Mouse (Mus musculus) liver, embryonic 13.5 days (tissue): ENCODE measurements around the gene Als2cr12. TPM values are rescaled to one million over a fixed set of nuclear protein-coding genes. Genes with fewer than 3 reads are reported as not detected.
"Not testable (repeated sequence)": the region's sequence is repeated elsewhere in the genome, so short reads cannot be mapped to it uniquely, and the experiment has no call there.

Experiments used
- ATAC-seq: fragments of 200-750 bp; cut with Nextera tagmentation; 2 replicates; pipeline ENCODE4 v1.8.0; 2017; ENCODE audit warnings: low read depth, mild to moderate bottlenecking, moderate number of reproducible peaks, moderate library complexity
- DNase-seq: peaks from one replicate; pipeline ENCODE4 v3.0.0; 2022
- H3K27ac ChIP-seq: fragments of 300-500 bp; sonication (generic); 2 replicates; pipeline ENCODE4 v1.5.1; 2015; ENCODE audit warnings: moderate library complexity, mild to moderate bottlenecking, inconsistent platforms
- H3K27me3 ChIP-seq: fragments of 300-500 bp; sonication (generic); 2 replicates; pipeline ENCODE4 v1.6.1; 2015; ENCODE audit warnings: mild to moderate bottlenecking, inconsistent platforms
- H3K36me3 ChIP-seq: fragments of 300-500 bp; sonication (generic); 2 replicates; pipeline ENCODE4 v1.6.1; 2015; ENCODE audit warnings: mild to moderate bottlenecking, inconsistent platforms
- H3K4me1 ChIP-seq: fragments of 300-500 bp; sonication (generic); replicated peaks from 2 replicates; pipeline ENCODE4 v1.6.1; 2015; ENCODE audit warnings: inconsistent platforms
- H3K4me2 ChIP-seq: fragments of 300-500 bp; sonication (generic); 2 replicates; pipeline ENCODE4 v1.6.1; 2015; ENCODE audit warnings: inconsistent platforms, mild to moderate bottlenecking, moderate library complexity
- H3K4me3 ChIP-seq: fragments of 300-500 bp; sonication (generic); replicated peaks from 2 replicates; pipeline ENCODE4 v1.5.1; 2015; ENCODE audit warnings: mild to moderate bottlenecking, inconsistent platforms
- H3K9ac ChIP-seq: fragments of 300-500 bp; sonication (generic); 2 replicates; pipeline ENCODE4 v1.6.1; 2015; ENCODE audit warnings: mild to moderate bottlenecking, inconsistent platforms
- H3K9me3 ChIP-seq: fragments of 300-500 bp; sonication (generic); replicated peaks from 2 replicates; pipeline ENCODE4 v1.6.1; 2016; ENCODE audit warnings: inconsistent platforms
- WGBS: fragments of 180-500 bp; shearing (Covaris S2); methylation state at CpG from one replicate; pipeline ENCODE4 v1.1.7; 2015; ENCODE audit not compliant: insufficient replicate concordance; 5-methylcytosine and 5-hydroxymethylcytosine counted together
- polyA plus RNA-seq: library from polyadenylated mRNA; unstranded; fragments of >200 nt; fragmentation: Nextera tagmentation; extraction: Ambion mirVana; gene quantifications from 2 replicates; pipeline ENCODE4 v1.2.1, GENCODE M21; 2015

Gene Als2cr12
- polyA plus RNA-seq, 1 experiment from 2014 or later = not detected

DNA sequence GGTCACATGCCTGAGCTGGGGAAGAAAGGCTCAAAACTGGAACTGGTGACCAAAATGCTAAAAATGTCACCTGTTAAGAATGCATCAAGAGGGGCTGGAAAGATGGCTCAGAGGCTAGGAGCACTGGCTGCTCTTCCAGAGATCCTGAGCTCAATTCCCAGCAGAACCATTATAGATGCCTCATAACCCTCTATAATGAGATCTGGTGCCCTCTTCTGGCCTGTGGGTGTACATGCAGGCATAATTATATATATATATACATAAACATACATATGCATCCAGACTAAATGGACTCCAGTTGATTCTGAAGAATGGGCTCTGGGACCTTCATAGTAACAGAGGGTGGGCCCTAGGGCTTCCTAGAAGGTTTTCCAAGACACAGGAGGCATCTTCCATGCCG, 18.2 kb downstream of the Als2cr12 start:
- Histone ChIP-seq H3K27me3 (no peaks in the 10 kb centered on the region), H3K9ac (no peak overlapping the region), H3K27ac (no peak overlapping the region), H3K4me3 (no peak overlapping the region), H3K4me1 (no peaks in the 10 kb centered on the region), H3K36me3 (no peaks in the 10 kb centered on the region), H3K9me3 (no peaks in the 10 kb centered on the region), H3K4me2 (no peak overlapping the region)
- peak; percentile 11 for DNase-seq
- ATAC-seq = no peak
- WGBS = 76% methylated on average over 1 of the region's 1 CpGs

DNA sequence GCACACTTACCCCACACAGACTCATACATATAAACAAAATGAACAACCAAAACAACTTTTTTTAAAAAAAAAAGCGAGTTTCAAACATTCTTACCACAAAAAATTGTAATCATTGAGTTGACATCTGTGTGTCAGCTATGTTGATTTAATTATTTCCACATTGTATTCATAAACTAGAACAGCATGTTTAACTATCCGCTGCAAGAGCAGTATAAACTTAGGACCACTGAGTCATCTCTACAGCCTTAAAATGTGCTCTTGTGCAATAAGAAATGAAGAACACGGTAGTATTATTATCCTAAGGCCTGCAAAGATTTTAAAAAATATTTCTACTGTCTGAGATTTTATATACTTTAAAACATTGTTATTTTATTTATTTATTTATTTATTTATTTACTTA, 20.8 kb downstream of the Als2cr12 start:
- 68% methylated on average over 3 of the region's 3 CpGs for WGBS
- Histone ChIP-seq H3K9ac (no peak overlapping the region), H3K4me2 (no peak overlapping the region), H3K4me3 (no peak overlapping the region), H3K27me3 (no peaks in the 10 kb centered on the region), H3K9me3 (no peaks in the 10 kb centered on the region), H3K27ac (no peak overlapping the region), H3K36me3 (no peaks in the 10 kb centered on the region), H3K4me1 (no peaks in the 10 kb centered on the region)
- DNase-seq (no peak), ATAC-seq (no peak)

DNA sequence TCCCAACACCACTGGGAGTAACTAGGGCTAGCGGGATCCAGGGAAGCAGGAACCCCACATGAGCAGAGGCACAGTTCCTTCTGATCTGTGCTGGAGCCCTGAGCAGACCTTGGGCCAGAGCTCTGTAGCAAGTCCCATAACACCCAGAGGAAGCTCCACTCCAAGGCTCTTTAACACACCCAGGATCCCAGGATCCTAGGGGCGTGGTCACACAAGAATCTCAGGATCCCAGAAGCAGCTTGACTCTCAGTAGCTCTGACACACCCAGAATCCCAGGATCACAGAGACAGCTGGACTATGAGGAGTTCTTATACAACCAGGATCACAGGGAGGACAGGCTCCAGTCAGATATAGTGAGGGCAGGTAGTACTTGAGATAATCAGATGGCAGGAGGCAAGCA, 23.7 kb downstream of the Als2cr12 start:
- Histone ChIP-seq H3K9me3 (no peaks in the 10 kb centered on the region), H3K9ac (no peak overlapping the region), H3K4me1 (no peaks in the 10 kb centered on the region), H3K36me3 (no peaks in the 10 kb centered on the region), H3K27me3 (no peaks in the 10 kb centered on the region), H3K4me2 (no peak overlapping the region), H3K27ac (no peak overlapping the region), H3K4me3 (no peak overlapping the region)
- WGBS = 72% methylated on average over 2 of the region's 2 CpGs
- DNase-seq (no peak), ATAC-seq (no peak)

DNA sequence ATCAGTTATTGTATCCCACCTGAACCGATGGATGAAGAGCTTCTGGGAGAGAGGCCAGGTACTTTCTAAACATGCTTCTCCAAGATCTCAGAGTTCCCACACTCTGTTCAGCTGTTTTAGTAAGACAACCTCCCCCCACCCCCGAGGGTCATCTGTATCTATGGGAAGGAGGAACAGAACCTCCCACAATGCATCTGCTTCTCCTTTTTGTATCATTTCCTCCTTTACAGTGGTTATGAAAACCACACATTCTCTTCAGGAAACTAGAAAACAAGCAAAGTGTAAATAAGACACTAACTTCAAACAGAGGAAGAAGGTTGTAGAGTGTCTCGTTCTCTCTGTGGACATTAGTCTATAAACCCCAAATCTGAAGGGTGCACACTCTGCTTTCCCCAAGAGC, 26.2 kb downstream of the Als2cr12 start:
- not testable (repeated sequence) for ATAC-seq, H3K4me3 ChIP-seq, H3K4me2 ChIP-seq, DNase-seq, H3K27ac ChIP-seq, H3K9ac ChIP-seq, H3K4me1 ChIP-seq, H3K27me3 ChIP-seq, H3K9me3 ChIP-seq, H3K36me3 ChIP-seq
- 42% methylated on average over 3 of the region's 3 CpGs for WGBS

DNA sequence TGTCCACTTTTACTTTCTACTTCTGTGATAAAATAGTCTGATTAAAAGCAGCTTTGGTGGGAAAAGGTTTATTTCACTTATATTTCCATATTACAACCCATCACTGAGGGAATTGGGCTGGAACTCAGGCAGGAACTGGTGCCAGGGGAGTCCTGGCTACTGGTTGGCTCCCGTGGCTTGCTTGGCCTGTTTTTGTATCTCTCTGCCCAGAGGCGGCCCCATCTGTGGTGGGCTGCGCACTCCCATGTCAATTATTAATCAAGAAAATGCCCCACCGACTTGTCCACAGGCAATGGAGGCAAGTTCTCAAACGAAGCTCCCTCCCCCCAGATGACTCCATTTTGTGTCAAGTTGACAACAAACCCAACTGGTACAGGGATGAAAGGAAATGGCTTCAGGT, 27.6 kb downstream of the Als2cr12 start:
- WGBS = 69% methylated on average over 5 of the region's 5 CpGs
- no peaks in the 10 kb centered on the region for H3K27me3 ChIP-seq
- no peak overlapping the region for H3K4me3 ChIP-seq
- no peaks in the 10 kb centered on the region for H3K4me1 ChIP-seq
- H3K4me2 ChIP-seq = no peak overlapping the region
- DNase-seq = no peak
- no peaks in the 10 kb centered on the region for H3K36me3 ChIP-seq
- no peak for ATAC-seq
- H3K9me3 ChIP-seq = no peaks in the 10 kb centered on the region
- H3K27ac ChIP-seq = no peak overlapping the region
- no peak overlapping the region for H3K9ac ChIP-seq

DNA sequence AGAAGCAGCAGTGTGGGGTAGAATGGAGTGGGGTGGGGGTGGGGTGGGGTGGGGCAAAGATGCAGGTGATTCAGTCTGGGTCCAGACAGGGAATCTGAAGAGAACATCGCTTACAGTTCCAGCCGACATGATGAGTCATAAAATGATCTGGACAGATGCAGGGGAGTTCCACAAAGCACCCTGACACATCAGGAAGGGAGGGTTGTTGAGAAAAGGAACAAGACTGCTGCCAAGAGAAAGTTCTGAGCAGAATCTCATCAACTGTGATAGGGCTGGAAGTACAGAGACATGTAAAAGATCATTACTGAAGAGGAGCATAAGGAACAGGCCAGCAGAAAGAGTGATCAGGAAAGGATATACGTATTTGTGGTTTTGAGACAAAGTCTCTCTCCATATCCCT, 32.4 kb downstream of the Als2cr12 start:
- not testable (repeated sequence) for ATAC-seq

DNA sequence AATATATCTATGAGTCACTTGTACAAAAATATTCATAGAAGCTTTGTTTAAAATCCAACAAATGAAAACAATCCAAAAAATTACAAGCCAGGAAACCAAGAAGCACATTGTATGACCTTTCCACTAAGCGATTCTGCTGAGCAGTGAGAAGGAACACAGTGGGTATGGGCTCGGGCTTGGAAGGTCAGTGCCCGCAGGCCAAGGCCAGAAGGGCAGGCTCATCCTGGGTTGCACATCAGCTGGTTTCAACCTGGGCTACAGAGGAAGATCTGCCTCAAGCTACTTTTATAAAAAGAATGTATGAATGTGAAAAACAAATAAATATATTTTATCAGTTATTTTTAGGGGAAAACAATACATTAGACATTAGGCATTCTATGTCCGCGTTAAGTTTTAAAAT, 33.1 kb downstream of the Als2cr12 start:
- H3K4me2 ChIP-seq, H3K9ac ChIP-seq, H3K27me3 ChIP-seq, H3K27ac ChIP-seq, H3K4me3 ChIP-seq, DNase-seq, H3K36me3 ChIP-seq, ATAC-seq, H3K9me3 ChIP-seq, H3K4me1 ChIP-seq: not testable (repeated sequence)
- 78% methylated on average over 5 of the region's 5 CpGs for WGBS

More for the DNA sequence above, 32.4 kb downstream of the Als2cr12 start:
- not testable (repeated sequence) for DNase-seq, H3K4me1 ChIP-seq, H3K9ac ChIP-seq, H3K36me3 ChIP-seq, H3K4me2 ChIP-seq, H3K27me3 ChIP-seq, H3K27ac ChIP-seq, H3K9me3 ChIP-seq, H3K4me3 ChIP-seq
- WGBS = 63% methylated on average over 3 of the region's 3 CpGs

DNA sequence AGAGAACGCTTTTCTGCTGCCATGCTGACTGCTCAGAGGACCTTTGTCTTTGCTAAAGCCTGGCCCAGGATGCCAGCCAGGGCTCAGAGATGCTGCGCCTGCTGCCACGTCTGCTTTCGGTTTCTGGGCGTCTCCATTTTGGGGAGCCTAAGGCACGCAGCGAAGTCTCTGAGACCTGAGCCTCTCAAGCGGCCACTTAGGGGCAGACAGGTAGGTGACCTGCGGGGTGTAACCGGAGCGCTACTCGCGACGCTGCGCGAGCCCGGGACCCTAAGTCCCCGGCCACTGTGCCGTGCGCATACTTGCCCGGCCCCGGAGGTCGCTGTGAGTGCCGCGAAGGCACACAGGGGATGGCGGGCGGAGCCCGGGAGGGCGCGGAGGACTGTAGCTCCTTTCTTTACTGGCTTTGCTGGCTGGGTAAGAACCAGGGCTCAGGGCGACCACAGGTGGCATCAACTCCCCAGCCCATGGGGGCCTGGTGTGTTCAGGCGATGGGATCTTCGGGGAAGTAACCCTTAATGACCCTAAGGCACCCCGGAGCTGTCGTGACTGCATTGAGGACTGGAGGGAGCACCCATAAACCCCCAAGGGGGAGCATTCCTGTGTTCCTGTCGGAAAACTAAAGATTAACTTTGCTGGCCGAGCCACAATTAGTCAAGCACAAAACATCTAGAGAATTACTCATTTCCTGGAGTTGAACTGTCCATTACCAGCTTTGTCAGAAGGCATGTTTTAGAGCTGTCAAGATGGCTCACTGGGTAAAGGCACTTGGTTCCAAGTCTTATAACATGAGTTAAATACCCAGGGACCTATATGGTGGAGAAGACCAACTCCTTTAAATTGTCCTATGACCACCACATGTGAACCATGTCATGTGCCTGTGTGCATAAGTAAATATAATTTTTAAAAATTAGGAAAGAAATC, 43.0 kb downstream of the Als2cr12 start:
- ATAC-seq = peak; percentile 74
- Histone ChIP-seq H3K4me2 (peak overlapping the region; percentile 72), H3K4me1 (peaks cover 5% of the 10 kb centered on the region; the same call in 1 of the 2 replicates), H3K27me3 (no peaks in the 10 kb centered on the region), H3K9ac (peak overlapping the region; percentile 78), H3K27ac (peak overlapping the region; percentile 50), H3K9me3 (no peaks in the 10 kb centered on the region), H3K36me3 (no peaks in the 10 kb centered on the region), H3K4me3 (peak overlapping the region; percentile 72)
- 2% methylated on average over 37 of the region's 37 CpGs for WGBS
- peak; percentile 44 for DNase-seq

DNA sequence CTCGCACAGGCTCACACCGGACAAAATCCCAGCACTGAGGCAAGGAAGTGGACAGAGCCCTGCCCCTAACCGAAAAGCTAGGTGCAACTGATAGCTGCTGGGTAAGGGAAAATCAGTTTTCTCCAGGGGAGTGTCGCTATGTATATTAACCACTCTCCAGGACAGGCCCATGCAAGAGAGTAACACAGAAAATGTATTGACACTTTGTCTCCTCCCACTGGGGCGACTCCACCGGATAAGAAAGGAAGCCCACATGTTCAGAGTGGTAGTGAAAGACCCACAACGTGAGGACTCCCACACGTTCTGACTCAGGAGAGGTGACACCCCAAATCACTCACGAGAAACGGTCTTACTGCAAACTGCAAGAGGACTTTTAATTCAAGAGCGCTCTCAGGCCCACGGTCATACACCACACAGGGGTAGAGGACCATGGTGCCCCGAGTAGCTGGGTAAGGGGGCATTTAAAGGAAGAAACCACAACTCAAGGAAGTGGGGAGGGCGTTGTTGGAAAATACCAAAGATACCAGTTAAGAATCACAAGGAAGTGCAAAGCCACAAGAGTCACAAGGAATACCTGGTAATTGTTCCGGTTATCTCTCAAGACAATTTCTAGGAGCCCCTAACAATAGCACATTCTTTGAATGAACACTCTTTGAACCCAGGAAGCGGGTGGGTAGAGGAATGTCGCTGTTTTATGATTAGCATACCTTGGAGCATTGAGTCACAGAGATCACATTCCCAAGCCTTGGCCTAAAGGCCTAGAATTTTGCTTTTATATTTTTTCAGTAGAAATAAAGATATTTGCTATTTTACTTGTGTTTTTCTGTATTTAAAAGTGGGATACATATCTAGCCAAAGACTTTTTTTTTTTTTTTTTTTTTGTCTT, 44.0 kb downstream of the Als2cr12 start:
- H3K36me3 ChIP-seq, H3K27me3 ChIP-seq, DNase-seq, H3K27ac ChIP-seq, H3K4me1 ChIP-seq, H3K9me3 ChIP-seq, ATAC-seq: not testable (repeated sequence)
- 64% methylated on average over 17 of the region's 17 CpGs for WGBS
- H3K9ac ChIP-seq = peak overlapping the region; percentile 78
- H3K4me2 ChIP-seq = peak overlapping the region; percentile 72
- peak overlapping the region; percentile 72 for H3K4me3 ChIP-seq

DNA sequence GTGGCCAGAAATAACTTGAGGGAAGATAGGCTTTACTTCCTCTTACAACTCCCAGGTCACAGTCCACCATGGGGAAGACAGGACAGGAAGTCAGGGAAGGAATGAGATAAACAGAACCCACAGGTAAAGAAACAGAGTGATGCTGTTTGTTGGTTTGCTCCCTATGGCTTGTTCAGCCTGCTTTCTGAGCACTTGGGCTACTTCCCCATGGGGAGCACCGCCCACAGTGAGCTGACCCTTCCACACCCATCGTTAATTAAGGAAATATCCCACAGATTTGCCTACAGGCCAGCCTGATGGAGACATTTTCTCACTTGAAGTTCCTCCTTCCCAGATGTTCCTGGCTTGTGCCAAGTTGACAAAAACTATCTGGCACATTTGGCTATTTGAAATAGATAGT, 66.9 kb downstream of the Als2cr12 start:
- H3K4me3 ChIP-seq, H3K27me3 ChIP-seq, H3K9ac ChIP-seq, H3K4me1 ChIP-seq, DNase-seq, H3K27ac ChIP-seq, ATAC-seq, H3K36me3 ChIP-seq, H3K4me2 ChIP-seq, H3K9me3 ChIP-seq: not testable (repeated sequence)
- WGBS = 28% methylated on average over 2 of the region's 2 CpGs

DNA sequence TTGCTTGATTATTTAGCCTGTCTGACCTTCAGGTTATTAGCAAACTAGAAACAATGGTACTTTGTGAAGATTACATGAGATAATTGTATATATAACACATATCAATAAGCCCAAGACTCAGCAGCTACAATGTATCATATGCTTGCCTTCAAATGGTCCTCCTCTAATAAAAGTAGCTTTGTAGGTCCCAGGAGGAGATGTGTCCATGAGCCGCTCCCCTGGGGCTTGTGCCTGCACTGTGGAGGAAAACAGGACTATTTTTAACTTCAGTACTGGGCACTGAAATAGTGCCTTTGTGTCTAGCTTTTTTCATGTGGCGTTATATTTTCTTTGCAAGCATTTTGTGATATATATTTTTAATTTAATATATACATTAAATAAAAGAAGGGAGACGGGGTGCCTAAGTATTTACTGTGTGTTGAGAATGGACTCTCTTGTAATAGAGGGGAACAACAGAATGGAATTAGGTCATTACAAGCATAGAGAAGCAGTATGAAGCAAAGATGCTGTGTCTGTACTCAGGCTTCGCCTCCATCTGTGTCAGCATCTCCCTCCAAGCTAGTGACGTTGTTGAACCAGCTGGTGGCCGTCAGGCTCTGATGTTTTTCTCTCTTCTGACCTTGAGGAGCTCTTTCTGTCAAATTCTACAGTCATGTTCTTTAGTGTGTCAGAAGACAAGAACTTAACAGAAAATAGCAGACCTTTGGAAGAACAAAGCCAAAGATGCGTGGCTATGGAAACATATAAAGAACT, 73.6 kb downstream of the Als2cr12 start:
- H3K4me2 ChIP-seq = no peak overlapping the region
- no peaks in the 10 kb centered on the region for H3K36me3 ChIP-seq
- 60% methylated on average over 7 of the region's 7 CpGs for WGBS
- no peaks in the 10 kb centered on the region for H3K9me3 ChIP-seq
- no peak overlapping the region for H3K9ac ChIP-seq
- no peak for ATAC-seq
- DNase-seq = no peak
- H3K4me3 ChIP-seq = no peak overlapping the region
- H3K27ac ChIP-seq = no peak overlapping the region
- H3K4me1 ChIP-seq = no peaks in the 10 kb centered on the region
- no peaks in the 10 kb centered on the region for H3K27me3 ChIP-seq
